Mouse (Mus musculus) cortical plate, adult 2 months (tissue): Measurements from ENCODE around the gene Actl7a.

Source experiments
- CTCF ChIP-seq: fragments of 200-500 bp; IDR thresholded peaks from 2 replicates; pipeline ENCODE4 v1.5.1; 2011; ENCODE audit warnings: mild to moderate bottlenecking, control low read depth, low read length; ENCODE audit not compliant: insufficient read depth; ENCODE audit errors: extremely low read depth
- POLR2A ChIP-seq: fragments of 200-500 bp; IDR thresholded peaks from 2 replicates; pipeline ENCODE4 v1.6.1; 2011; ENCODE audit warnings: mild to moderate bottlenecking, low read length, control low read depth; ENCODE audit not compliant: insufficient read depth; ENCODE audit errors: extremely low read depth

DNA sequence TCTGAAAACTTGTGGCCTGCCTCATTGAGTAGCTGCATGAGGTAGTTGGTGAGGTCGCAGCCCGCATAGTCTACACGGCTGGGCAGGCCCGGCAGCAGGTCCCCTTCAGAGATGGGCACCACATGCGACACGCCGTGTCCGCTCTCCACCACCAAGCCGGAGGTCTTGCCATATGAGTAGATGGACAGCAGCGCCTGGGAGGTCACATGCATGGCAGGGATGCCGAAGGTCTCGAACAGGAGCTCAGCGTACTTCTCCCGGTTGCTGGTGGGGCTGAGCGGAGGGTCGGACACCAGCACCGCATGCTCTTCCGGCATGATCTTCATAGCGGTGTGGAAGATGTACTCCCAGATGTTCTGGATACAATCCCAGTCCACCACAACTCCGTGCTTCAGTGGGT, 2.6 kb upstream of the Actl7a start:
- TF ChIP-seq POLR2A, result no peak
- no peak for TF ChIP-seq CTCF
